Mouse (Mus musculus): Measurements from ENCODE around the gene Rpp14.

GRCm38 (mm10) chr14:8044786-8045185 is 35.4 kb upstream of the Rpp14 start:
- TF ChIP-seq POLR2A (IDR thresholded peaks at IDR 0.05; ENCODE audit: control insufficient read depth, extremely low read depth, insufficient read depth, low read length, poor library complexity) (no peak), CTCF (IDR thresholded peaks at IDR 0.05; ENCODE audit: borderline replicate concordance, control insufficient read depth, extremely low read depth, insufficient read depth, low read length, poor library complexity) (no peak)
